Mouse (Mus musculus) brain, adult 2 months (tissue): ENCODE data around the gene Psmc5.

Source experiments
- DNase-seq: peaks from one replicate; pipeline ENCODE4 v3.0.0; 2011; ENCODE audit warnings: low read depth, low spot score

The Psmc5 gene

DNA sequence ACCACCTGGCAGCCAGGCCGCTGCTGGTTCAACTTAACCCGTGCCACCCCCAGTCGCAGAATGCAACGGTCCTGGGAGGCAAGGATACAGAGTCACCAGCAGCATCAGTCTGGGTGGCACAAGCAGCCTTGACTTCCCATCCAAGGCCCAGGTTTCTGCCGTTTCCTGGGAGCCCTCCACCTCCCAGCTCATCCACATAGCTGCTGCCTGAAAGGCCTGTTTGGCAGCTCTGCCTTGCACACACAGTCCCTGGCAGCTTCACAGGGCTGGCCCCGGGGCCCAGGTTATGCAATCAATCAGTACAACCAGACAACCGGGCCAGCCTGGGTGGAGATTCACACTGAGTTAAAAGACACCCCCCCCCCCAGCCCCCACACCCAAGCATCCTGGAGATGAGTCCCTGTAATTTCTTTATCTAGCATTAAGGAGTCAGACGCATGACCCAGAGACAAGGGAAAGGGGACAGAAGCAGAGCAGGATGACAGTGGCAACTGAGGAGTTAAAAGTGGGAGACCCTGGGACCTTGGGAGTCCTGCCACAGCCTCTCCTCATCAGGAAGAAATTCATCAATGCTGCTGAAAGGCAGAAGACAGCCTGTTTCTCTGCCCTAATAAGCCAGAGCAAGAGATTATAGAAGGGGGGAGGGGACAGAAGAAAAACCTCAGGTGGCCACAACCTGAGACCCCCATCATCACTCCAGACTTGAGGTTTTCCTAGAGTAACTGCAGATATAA, 12.5 kb downstream of the Psmc5 start:
- DNase-seq: peak; percentile 95

DNA sequence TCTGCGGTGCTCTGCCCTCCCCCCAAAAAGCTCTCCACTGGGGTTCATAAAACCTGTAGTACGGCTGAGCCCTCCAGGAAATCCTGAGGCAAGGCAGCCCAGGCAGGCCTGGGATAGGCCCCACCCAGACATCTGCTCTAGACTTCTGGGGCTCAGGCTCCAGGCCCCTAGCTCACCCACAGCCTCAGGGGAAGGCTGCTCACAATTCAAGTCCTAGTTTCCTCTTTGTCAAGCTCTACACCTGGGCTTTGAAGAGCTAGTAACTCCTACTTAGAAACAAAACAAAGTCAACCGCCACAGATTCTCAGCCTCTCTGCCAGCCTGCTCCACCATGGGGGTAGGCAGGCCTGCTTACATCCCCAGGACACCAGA, 13.1 kb downstream of the Psmc5 start:
- peak; percentile 72 for DNase-seq

DNA sequence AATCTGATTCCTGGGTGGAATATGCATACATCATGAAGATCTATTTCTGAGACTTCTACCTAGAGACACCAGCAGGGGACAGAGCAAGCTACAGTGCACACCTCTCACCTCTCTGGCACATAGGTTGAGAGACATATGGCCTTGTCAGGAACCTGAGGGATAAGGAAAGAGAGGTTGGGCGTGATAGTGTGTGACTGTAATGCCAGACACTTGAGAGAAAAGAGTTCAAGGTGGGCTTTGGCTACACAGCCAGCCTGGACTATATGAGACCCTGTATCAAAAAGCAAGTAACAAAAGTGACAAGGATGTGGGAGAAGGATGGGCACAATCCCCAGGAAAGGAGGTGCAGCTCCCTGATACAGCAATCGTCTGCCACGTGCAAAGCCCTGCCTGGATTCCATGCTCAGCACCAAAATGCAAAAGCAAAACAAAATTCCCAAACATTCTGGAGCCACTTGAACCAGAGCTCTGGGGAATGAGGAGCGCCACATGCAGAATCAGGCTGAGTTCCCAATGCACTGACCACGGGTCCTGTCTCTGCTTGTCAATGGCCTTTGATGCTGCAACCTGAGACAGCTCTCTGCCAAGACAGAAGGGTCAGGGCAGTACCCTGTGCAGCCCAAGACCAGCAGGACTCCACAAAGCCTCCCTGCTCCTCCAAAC, 15.3 kb downstream of the Psmc5 start:
- DNase-seq: peak; percentile 81

DNA sequence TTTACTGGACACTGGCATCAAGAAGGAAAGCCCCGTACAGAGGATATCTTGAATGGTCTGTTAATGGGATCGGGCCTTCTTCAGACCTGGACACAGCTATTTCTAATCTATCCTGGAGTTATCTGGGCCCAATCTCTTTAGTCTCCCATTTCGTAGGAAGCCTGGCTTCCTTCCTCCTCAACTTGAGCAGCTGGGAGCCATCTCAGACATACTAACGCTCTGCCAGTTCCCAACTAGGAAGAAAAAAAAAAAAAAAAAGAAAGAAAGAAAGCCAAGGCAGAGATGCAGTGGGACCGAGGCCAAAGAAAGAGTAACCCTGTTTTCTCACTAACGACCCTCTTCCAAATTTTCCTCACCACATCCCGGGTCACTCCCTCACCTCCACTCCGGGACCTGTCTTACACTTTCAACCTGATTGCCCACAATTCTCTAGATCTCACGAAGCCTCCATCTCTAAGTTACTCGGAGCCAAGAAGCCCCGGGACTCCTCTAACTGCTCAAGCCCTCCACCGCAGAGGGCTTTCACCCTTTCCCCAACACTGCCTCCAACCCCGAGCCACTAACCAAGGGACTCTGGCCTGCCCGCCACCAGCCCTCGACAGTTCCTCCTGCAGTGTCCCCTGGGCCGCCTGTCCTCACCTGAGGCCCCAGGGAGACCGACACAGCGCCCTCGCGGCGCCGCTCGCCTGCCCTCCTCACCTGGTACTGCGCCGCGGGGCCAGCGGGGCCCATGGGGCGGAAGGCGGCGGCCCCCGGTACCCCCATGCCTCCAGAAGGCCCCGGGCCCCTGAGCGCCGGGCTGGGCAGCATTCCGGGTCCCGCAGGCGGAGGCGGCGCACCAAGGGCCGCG, 16.1 kb downstream of the Psmc5 start:
- DNase-seq: peak; percentile 51

DNA sequence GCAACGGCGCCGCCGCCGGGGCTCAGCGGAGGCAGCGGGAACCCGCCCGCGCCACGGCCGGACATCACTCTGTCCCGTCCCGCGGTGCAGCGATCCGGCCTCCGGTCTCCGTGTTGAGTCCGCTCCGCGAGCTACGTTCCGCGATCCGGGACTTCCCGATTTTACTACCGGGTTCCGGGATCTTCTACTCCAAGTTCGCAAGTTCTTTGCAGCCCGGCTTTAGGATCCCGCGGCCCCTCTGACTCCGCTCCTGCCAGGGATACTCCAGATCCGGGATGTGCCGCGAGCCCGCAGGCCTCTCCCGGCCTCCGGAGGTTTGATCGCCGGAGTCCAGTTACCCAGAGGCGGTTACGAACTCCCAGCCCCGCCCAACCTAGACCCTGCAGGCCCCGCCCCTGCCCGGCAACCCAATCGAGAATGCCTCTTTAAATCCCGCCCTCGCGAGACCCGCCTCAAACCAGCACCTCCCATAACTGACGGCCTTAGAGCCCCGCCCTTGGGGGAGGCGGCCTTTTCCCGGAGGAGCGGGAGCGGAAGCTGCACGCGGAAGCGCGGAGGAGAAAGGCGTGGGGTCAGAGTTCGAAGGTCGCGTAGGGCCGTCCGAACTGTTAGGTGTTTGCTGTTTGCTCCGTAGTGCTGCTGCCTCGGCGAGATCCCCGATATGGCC, 16.8 kb downstream of the Psmc5 start, which contains the start of gene Smarcd2:
Gene Smarcd2 (minus strand): TSS at position 329 of the 667 bp plus-strand sequence.
- DNase-seq: peak; percentile 99

DNA sequence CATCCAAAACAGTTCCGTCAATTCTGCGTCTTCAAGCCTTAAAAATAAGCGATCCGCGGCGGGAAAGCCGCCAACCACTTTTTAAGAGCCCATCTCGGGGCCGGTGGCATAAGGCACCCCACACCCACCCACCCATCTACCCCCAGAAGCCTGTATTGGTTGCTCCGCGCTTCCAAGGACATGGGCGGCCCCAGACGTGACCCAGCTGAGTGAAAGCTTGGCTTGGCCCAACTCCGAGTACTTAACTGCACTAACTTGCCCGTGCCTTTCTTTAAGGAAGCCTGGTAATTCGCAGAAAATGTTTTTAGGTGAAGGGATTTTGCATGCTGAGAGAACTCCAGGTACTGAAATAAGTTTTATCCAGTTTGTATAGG, 17.3 kb downstream of the Psmc5 start:
- DNase-seq: no peak

DNA sequence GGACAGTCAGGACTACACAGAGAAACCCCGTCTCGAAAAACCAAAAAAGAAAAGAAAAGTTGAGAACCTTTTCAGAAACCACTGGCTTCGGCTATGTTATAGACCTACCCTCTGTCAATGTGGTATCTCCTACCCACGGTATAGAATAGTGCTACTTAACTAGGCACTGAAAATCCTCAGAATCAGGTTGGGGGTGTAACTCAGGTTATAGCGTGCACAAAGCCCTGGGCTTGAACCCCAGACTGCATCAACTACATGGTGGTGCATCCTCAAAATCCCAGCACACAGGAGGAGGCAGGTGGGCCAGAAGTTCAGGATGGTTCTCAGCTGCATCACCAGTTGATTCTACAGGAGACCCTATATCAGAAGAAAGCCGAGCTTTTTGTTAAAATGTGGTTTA, 17.9 kb downstream of the Psmc5 start:
- DNase-seq: no peak

DNA sequence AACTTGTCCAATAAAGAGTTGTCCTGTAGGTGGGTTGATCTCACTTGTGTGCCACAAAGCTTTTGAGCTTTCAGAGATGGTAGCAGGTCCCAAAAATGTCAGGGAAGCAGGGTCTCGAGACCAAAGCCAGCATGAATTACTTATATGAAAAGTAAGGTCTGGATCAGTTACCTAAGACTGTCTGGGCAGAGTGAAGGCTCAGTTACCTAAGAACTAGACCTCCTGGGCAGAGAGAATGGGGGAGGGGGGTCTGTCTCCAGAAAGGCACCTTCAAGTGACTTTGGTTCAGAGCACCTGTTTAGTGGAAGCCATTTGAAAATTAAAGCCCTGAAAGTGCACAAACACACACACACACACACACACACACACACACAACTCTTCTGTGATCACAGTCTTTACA, 18.4 kb downstream of the Psmc5 start:
- no peak for DNase-seq

DNA sequence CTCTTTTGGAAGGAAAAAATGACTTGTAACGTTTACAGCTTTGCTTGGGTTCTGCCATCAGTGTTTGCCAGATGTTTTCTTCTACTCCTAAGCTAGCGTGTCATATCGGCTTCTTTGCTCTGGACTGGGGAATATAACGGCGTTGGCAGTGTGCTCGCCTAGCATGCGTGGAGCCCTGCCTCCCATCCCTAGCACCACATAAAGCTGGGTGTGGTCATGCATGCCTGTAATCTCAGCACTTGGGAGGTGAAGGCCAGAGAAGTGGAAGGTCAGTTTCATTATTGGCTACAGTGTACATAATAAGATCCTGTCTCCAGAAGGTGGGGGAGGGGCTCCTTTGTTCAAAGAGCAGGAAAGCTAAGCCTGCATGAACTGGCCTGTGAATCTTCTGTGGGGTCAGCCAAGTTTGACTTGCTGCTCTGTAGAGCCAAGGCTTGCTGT, 19.0 kb downstream of the Psmc5 start:
- DNase-seq: no peak

DNA sequence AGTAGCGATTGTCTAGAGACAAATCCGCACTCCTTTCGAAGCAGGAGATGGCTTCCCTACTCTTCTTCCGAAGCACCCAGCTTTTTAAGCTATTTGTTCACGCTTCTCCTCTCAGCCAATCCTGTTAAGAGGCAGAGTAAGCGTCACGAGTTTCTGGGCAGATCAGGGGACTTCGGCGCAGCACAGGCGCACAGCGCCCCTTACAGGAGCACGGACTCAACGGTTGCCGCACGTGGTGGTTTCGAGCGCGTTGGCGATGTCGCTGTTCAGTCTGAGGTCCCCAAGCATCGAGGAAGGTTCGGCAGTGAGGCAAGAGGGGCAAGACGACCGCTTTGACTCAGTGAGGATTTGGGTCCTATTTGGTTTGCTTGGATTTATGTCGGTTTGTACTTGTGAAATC, 20.5 kb downstream of the Psmc5 start, which contains the start of gene Tcam1:
Gene Tcam1 (plus strand): TSS at position 219 of the 400 bp plus-strand sequence.
- DNase-seq: peak; percentile 99

DNA sequence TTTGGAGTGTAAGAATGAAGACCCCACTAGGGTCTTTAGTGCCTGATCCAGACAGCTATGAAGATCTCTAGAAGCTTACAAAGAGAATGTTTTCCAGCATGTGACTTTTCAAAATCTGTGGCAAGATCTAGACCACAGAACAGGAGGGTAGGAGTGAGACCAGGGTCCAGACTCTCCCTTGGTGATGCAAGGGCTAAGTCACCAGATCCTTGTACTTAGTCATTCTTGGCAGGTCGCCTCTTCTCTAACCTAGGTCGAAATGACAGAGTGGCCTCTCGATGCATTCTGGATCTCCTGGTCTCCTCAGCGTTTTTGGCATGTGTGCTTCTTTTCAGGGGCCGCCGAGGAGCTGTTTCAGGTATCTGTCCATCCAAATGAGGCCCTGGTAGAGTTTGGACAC, 26.5 kb downstream of the Psmc5 start:
- no peak for DNase-seq

DNA sequence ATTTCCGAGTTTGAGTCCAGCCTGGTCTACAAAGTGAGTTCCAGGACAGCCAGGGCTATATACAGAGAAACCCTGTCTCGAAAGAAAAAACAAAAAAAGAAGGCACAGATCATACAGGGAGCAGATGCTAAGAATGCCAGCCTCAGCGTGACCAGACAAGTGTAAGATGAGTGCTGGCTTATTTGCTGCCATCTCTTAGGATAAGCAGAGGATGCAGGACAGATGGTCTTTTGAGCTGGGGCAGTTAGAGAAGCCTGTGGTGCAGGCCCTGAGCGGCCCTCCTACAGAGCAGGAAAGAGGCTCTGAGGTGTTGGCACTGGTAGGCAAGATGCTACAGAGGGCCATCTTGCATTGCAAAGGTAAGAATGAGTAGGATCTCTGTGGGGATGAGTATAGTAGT, 27.4 kb downstream of the Psmc5 start:
- peak; percentile 79 for DNase-seq

DNA sequence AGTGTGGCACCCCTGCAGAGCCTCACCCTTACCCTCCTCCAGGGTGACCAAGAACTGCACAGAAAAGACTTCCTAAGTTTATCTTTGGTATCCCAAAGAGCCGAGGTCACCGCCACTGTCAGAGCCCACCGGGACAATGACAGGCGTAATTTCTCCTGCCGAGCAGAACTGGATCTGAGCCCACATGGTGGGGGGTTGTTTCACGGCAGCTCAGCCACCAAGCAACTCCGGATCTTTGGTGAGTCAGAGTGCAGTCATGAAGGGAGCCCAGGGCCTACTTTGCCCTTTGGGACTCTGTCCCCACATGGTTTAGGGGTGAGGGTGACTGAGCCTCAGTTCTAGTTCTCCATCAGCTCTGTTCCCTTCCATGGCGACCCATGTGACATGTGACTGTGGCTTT, 28.2 kb downstream of the Psmc5 start:
- DNase-seq: no peak

DNA sequence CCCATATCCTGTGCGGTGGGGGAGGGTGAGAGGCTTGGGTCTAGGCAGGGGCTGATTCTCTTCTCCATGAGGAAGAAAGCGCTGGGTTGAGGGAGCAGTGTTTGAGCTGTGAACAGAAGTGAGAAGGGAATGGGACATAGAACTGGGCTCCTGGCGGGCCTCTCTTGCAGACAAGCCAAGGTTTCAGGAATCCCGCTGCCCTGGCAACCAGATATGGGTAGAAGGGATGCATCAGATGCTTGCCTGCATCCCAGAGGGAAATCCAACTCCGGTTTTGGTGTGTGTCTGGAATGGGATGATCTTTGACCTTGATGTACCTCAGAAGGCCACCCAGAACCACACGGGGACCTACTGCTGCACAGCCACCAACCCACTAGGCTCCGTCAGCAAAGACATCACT, 30.3 kb downstream of the Psmc5 start:
- peak; percentile 64 for DNase-seq

DNA sequence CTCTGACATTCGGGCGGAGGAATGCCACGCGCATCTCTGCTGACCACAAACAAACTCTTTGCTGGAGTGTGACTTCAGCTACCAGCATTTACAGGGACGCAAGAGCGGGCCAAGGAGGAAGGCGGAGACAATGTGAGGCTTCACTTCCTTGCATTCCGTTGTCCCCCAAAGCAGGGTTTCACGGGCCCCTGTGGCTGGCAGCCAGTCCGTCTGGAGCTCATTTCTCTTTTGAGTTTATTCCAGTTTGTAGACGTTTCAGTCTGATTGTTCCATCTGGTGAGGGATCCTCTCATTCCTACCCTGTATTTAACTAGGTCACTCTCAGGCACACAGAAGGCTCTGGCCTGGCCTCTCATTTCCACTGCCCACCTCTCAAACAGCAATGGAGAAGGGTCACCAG, 31.0 kb downstream of the Psmc5 start:
- DNase-seq: peak; percentile 95

DNA sequence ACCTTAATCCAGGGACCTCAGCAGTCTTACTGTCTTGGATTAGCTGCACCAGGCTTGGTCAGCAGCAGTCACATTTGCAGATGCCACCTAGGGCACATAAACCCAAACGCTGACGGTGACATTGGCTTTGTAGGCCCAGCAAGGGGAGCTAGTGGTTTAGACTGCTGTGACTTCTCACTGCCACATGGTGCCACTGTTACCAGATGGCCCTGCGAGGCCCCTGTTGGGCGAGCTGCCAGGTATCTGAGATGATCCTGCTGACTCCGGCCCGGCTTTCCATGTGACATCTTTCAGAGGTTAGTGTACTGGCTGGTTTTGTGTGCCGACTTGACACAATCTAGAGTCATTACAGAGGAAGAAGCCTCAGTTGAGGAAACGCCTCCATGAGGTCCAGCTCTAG, 33.4 kb downstream of the Psmc5 start:
- peak; percentile 96 for DNase-seq

DNA sequence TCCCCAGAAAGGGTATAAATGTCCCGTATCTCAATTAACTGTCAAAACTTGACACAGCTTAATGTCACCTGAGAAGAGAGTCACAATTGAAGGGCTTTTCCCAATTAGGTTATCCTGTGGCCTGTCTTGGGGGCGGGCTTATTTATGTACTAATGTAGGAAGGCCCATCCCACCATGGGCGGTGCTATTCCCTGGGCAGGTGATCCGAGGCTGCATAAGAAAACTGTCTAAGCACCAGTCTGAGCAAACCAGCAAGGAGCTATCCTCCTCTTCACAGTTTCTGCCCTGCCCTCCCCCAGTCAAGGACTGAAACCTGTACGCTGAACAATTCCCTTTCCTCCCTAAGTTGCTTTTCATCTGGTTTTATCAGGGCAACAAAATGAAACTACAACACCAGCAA, 34.4 kb downstream of the Psmc5 start:
- DNase-seq: no peak

DNA sequence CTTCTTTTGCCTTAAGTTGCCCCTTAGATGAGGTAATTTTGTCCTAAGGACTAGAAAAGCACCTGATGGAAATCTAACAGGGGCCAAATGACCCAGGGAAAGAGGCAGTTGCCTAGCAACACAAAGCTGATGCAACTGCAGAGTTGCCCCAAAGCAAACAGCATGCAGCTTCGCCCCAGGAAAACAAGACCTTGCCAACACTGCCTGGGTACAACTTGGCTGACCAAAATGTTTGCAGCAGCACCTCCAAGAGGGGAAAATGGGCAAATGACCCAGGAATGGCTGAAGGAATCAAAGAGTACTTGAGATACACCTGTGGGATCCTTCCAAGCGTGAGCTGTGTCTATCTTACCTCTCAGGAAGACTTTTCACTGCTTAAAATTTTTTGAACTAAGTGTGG, 35.9 kb downstream of the Psmc5 start:
- DNase-seq: peak; percentile 89

DNA sequence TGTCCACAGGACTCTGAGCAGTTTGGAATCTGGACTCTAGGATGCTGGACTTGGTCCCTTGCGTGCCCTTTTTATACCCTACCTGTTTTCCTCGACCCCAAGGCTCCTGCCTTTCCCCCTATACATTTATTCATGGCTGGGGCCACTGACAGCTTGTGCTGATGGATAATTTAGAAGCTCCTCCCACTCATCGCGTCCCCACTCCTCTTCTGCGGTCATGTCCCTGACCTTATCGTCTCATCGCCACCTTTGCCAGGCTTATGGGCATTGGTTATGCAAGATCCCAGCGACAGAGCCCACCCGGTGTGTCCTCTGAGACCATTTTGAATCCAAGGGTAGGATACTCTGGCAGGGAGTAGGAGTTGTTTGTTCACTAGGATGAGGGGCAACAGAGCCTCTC, 45.8 kb downstream of the Psmc5 start, which contains the start of gene Gh:
Gene Gh (minus strand): TSS at position 101 of the 400 bp plus-strand sequence.
- no peak for DNase-seq

DNA sequence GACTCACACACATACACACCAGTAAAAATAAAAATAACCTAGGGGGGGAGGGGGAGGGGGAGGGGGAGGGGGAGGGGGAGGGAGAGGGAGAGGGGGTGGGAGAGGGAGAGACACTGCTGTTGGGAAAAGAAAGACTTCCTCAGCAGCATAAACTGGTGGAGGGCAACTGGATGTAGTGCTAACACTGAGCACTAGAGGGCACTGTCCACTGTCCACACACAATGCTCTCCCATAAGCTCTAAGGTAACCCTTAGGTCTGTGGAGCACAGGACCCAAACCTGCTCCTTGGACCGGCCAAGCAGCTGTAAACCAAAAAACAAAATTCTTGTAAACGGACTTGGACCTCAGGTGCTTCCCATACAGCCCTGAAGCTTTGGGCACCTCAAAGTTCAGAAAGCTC, 46.7 kb downstream of the Psmc5 start:
- peak; percentile 84 for DNase-seq

DNA sequence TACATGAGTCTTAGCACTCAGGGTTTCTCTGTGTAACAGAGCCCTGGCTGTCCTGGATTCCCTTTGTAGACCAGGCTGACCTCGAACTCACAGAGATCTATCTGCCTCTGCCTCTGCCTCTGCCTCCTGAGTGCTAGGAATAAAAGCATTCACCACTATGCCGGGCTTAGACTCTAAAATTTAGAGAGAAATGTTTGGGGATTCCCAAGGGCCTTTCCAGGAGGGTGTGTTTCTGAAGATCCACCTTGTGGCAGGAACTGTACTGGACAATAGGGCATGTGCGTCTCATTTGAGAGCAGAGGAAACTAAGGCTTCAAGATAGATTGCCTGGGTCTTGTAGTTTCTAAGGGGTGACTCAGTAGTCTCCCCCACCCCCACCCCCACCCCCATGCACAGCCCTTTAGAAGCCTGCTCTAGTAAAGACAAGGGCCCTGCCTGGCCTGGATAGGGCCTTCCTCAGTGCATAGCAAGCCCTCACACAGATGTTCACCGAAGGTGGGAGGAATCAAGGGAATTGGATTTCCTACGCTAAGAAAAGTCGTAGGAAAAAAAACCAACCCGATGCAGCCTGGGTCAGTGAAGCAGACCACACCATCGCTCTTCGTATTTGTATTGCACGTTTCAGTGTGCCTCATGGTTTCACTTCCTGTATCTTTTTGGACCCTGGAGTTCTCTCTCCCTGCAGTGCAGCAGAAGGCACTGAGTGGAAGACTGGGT, 49.6 kb downstream of the Psmc5 start:
- DNase-seq: no peak
